Mouse (Mus musculus) lung, adult 2 months (tissue): ENCODE measurements around the gene Gli3.

Source experiments
- CTCF ChIP-seq: fragments of 200-500 bp; IDR thresholded peaks from 2 replicates; pipeline ENCODE4 v1.5.1; 2011; ENCODE audit warnings: mild to moderate bottlenecking, low read length, control low read depth; ENCODE audit not compliant: insufficient read depth
- POLR2A ChIP-seq: fragments of 200-500 bp; IDR thresholded peaks from 2 replicates; pipeline ENCODE4 v1.6.1; 2011; ENCODE audit warnings: low read depth, mild to moderate bottlenecking, control low read depth, low read length, borderline replicate concordance; ENCODE audit errors: extremely low read depth

DNA sequence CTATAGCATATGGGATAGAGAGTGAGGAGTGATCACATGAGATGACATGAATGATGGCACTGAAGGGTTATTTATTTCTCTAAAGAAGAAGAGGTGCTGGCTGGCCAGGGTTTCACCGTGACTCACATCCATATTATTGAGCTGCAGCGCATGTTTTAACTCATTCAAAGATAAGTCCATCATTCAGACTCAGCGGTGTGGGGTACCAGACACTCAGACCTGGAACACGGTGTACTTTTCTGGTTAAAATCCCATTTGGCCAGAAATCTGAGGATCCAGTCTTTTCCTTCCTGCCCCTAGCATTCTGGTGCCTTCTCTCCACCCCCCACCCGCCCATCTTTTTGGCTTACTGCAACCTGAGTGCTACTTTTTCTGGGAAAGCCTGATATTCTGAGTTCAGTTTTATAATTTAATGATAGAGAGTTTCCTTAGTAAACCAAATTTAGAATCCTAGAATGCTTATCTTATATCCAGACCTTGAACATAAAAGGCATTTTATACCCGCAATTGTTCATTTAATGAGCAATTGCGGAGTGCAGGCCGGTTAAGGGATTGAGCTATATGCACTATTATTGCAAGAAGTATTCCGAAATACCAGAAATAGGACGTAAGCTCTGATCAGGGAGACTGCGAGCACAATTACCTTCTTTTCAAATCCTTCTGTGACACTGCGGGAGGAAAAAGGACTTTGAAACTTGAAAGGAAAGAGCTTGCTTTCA is 80.3 kb downstream of the Gli3 start:
- no peak for TF ChIP-seq CTCF
- TF ChIP-seq POLR2A: no peak
